Mouse (Mus musculus) heart, embryonic 16.5 days (tissue): ENCODE measurements around the gene Cby1. TPM values are rescaled to one million over a fixed set of nuclear protein-coding genes. Genes with fewer than 3 reads are reported as not detected.
"Not testable (repeated sequence)": the region's sequence is repeated elsewhere in the genome, so short reads cannot be mapped to it uniquely, and the experiment has no call there.

Source experiments
- ATAC-seq: fragments of 200-750 bp; cut with Nextera tagmentation; replicated peaks from 2 replicates; pipeline ENCODE4 v1.8.0; 2017; ENCODE audit warnings: moderate number of reproducible peaks; ENCODE audit not compliant: insufficient read depth, low FRiP score; ENCODE audit errors: extremely low read depth
- H3K27ac ChIP-seq: fragments of 300-500 bp; sonication (generic); 2 replicates; pipeline ENCODE4 v1.5.1; 2014; ENCODE audit warnings: mild to moderate bottlenecking, low read length, control low read depth, moderate library complexity
- H3K27me3 ChIP-seq: fragments of 300-500 bp; sonication (generic); 2 replicates; pipeline ENCODE4 v1.6.1; 2014; ENCODE audit warnings: low read length, mixed read lengths; ENCODE audit not compliant: control insufficient read depth, insufficient read depth
- H3K36me3 ChIP-seq: fragments of 300-500 bp; sonication (generic); 2 replicates; pipeline ENCODE4 v1.6.1; 2014; ENCODE audit not compliant: control insufficient read depth, insufficient read depth
- H3K4me1 ChIP-seq: fragments of 300-500 bp; sonication (generic); 2 replicates; pipeline ENCODE4 v1.6.1; 2014; ENCODE audit warnings: low read length, mixed read lengths; ENCODE audit not compliant: control insufficient read depth, insufficient read depth
- H3K4me2 ChIP-seq: fragments of 300-500 bp; sonication (generic); 2 replicates; pipeline ENCODE4 v1.6.1; 2014; ENCODE audit warnings: low read depth, mild to moderate bottlenecking, control low read depth, low read length
- H3K4me3 ChIP-seq: fragments of 300-500 bp; sonication (generic); 2 replicates; pipeline ENCODE4 v1.5.1; 2014; ENCODE audit warnings: mild to moderate bottlenecking, control low read depth, low read length
- H3K9ac ChIP-seq: fragments of 300-500 bp; sonication (generic); 2 replicates; pipeline ENCODE4 v1.6.1; 2014; ENCODE audit warnings: low read length, control low read depth
- H3K9me3 ChIP-seq: fragments of 300-500 bp; sonication (generic); replicated peaks from 2 replicates; pipeline ENCODE4 v1.6.1; 2016; ENCODE audit warnings: low read length; ENCODE audit not compliant: control insufficient read depth
- WGBS: fragments of 180-500 bp; shearing (Covaris S2); extraction: QIAGEN DNeasy Blood & Tissue Kit; methylation state at CpG from one replicate; pipeline ENCODE4 v1.1.7; 2014; 5-methylcytosine and 5-hydroxymethylcytosine counted together
- polyA plus RNA-seq: library from polyadenylated mRNA; unstranded; fragments of >200 nt; fragmentation: Nextera tagmentation; extraction: Ambion mirVana; gene quantifications from 2 replicates; pipeline ENCODE4 v1.2.1, GENCODE M21; 2015

Cby1 gene
- polyA plus RNA-seq, 1 experiment from 2014 or later: 59.8 TPM

DNA sequence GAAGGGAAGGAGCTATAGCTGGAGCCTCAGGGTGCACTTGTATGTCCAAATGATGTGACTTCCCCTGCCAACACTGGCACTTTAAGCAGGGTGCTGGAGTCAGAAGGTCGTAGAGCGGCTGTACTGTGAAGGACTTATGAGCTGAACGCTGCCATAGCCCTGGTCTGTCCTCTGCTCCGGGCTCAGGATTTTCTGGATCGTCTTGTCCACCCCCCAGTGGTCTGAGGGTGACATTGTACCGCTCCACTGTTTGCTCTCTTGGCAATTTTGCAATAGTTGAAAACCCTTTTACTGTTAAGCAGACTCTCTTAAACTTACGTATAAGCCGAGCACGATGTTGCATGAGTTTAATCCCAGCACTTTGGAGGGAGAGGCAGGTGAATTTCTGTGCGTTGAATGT lies 10.2 kb downstream of the Cby1 start:
- Histone ChIP-seq H3K9me3 (no peaks in the 10 kb centered on the region), H3K4me2 (no peak overlapping the region), H3K4me1 (peaks cover 23% of the 10 kb centered on the region), H3K27me3 (no peaks in the 10 kb centered on the region), H3K9ac (peak overlapping the region; percentile 36; the same call in 1 of the 2 replicates), H3K36me3 (peaks cover 13% of the 10 kb centered on the region), H3K27ac (0 out of 2 replicates have a peak overlapping the region, but pooled peaks have one; percentile 30), H3K4me3 (no peak overlapping the region)
- WGBS: 58% methylated on average over 10 of the region's 10 CpGs
- ATAC-seq: no peak

DNA sequence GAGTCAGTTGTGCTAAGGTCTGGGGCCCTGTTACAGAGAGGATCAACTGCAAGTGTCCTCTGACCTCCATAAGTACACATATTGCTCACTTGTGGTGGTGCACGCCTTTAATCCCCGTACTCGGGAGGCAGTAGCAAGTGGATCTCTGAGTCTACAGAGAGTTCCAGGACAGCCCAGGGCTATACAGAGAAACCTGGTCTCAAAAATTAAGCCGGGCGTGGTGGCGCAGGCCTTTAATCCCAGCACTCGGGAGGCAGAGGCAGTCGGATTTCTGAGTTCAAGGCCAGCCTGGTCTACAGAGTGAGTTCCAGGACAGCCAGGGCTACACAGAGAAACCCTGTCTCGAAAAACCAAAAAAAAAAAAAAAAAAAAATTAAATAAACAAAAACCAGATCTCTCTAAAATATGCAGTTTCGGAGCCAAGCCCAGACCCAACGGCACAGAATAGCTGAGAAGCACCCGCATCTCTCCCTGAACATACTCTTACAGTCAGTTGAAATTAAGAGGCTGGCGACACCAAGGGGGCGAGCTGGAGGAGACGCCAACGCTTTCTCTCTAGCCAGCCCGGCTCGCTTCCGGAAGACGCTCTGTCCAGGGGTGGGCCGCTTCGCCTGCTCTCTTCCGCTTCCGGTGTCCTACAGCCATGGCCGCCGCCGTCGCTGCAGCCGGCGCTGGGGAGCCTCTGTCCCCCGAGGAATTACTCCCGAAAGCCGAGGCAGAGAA lies 11.4 kb downstream of the Cby1 start, which contains the start of gene Tomm22:
Gene Tomm22 (plus strand): TSS at position 613 of the 723 bp plus-strand sequence.
- H3K4me3 ChIP-seq: peak within 1 kb of the TSS; percentile 94
- peak; percentile 94 for ATAC-seq
- no peaks in the 10 kb centered on the region for H3K9me3 ChIP-seq
- H3K27ac ChIP-seq: peak within 1 kb of the TSS; percentile 58
- peaks cover 23% of the 10 kb centered on the region for H3K4me1 ChIP-seq
- H3K9ac ChIP-seq: peak within 1 kb of the TSS; percentile 95
- peaks cover 25% of the 10 kb centered on the region for H3K36me3 ChIP-seq
- WGBS: 17% methylated on average over 32 of the region's 33 CpGs
- no peaks in the 10 kb centered on the region for H3K27me3 ChIP-seq
- H3K4me2 ChIP-seq: peak within 1 kb of the TSS; percentile 71

DNA sequence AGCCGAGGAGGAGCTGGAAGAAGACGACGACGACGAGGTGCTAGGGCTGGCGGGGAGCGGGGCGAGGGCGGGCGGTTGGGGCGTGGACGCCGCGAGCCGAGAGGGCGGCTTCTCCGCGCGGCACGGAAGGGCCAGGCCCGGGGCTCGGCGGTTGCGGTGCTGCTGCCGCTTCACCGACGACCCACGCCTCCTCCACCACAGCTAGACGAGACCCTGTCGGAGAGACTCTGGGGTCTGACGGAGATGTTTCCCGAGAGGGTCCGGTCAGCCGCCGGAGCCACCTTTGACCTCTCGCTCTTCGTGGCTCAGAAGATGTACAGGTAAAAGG lies 11.9 kb downstream of the Cby1 start:
- H3K27me3 ChIP-seq: no peaks in the 10 kb centered on the region
- H3K4me1 ChIP-seq: peaks cover 21% of the 10 kb centered on the region
- peak overlapping the region; percentile 58 for H3K27ac ChIP-seq
- H3K9ac ChIP-seq: peak overlapping the region; percentile 95
- H3K4me2 ChIP-seq: peak overlapping the region; percentile 71
- no peaks in the 10 kb centered on the region for H3K9me3 ChIP-seq
- H3K36me3 ChIP-seq: peaks cover 28% of the 10 kb centered on the region
- ATAC-seq: 0 out of 2 replicates have a peak, but pooled peaks have one; percentile 5
- H3K4me3 ChIP-seq: peak overlapping the region; percentile 94
- under 1% methylated on average over 35 of the region's 37 CpGs for WGBS

DNA sequence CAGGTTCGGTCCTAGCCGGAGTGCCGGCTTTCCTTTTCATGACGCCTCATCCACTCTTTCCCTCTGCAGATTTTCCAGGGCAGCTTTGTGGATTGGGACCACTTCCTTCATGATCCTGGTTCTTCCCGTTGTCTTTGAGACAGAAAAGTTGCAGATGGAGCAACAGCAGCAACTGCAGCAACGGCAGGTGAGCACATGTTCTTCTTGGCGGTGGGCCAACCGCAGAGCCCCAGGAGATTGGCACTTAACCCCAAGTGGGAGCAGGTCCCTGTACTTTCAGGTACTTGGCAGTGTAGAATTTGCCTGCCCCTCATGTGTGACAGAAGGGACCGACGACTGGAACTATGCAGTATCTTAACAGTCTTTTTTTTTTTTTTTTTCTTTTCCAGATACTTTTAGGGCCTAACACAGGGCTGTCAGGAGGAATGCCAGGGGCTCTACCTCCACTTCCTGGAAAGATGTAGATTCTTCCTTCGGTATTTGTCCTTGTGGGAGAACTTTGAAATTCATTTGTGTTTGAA lies 12.9 kb downstream of the Cby1 start:
- H3K9ac ChIP-seq, H3K27me3 ChIP-seq, H3K27ac ChIP-seq, ATAC-seq, H3K9me3 ChIP-seq: not testable (repeated sequence)
- Histone ChIP-seq H3K4me2 (peak overlapping the region; percentile 71), H3K36me3 (peaks cover 36% of the 10 kb centered on the region), H3K4me3 (peak overlapping the region; percentile 94), H3K4me1 (peaks cover 13% of the 10 kb centered on the region)
- 67% methylated on average over 11 of the region's 11 CpGs for WGBS

DNA sequence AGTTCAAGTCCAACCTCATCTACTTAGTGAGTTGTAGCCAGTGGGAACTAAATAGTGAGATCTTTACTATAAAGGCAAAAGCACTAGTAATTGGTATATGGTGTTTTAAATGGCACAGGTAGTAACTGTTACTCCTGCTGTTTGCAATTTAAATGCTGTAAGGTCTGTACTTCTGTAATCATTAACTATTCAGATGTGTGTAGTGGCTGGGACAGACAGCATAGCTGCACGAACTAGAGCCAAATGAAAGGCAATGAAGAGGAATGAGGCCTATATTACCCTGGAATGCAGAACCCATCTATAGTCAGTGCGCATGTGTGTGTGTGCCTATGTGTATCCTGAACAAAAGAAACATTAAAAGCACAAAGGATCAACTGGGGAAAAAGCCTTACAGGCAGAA lies 18.9 kb downstream of the Cby1 start:
- H3K4me1 ChIP-seq: peaks cover 23% of the 10 kb centered on the region
- no peak overlapping the region for H3K27ac ChIP-seq
- peaks cover 32% of the 10 kb centered on the region for H3K36me3 ChIP-seq
- no peaks in the 10 kb centered on the region for H3K27me3 ChIP-seq
- no peak overlapping the region for H3K9ac ChIP-seq
- H3K4me2 ChIP-seq: no peak overlapping the region
- ATAC-seq: no peak
- H3K9me3 ChIP-seq: no peaks in the 10 kb centered on the region
- no peak overlapping the region for H3K4me3 ChIP-seq
- 84% methylated on average over 2 of the region's 2 CpGs for WGBS

DNA sequence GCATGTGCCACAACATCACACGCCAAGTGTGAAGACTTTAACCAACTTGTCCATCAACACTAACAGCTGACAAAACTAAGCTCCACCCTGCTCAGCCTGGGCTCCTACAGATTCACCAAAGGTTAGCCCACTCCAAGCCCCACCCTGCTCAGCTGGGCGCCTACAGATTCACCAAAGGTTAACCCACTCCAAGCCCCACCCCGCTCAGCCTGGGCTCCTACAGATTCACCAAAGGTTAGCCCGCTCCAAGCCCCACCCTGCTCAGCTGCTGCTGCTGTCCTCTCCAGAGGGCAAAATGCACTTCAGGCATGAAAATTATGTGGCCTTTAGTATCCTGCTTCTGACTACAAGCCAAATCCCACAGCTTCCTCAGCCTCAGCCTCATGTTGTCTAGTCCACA lies 23.0 kb downstream of the Cby1 start:
- 67% methylated on average over 4 of the region's 4 CpGs for WGBS
- Histone ChIP-seq H3K27me3 (no peaks in the 10 kb centered on the region), H3K27ac (peak overlapping the region; percentile 96), H3K9ac (peak overlapping the region; percentile 56; the same call in 1 of the 2 replicates), H3K4me3 (no peak overlapping the region; the same call in 1 of the 2 replicates), H3K4me1 (peaks cover 58% of the 10 kb centered on the region), H3K4me2 (peak overlapping the region; percentile 95), H3K36me3 (no peaks in the 10 kb centered on the region), H3K9me3 (no peaks in the 10 kb centered on the region)
- no peak for ATAC-seq

DNA sequence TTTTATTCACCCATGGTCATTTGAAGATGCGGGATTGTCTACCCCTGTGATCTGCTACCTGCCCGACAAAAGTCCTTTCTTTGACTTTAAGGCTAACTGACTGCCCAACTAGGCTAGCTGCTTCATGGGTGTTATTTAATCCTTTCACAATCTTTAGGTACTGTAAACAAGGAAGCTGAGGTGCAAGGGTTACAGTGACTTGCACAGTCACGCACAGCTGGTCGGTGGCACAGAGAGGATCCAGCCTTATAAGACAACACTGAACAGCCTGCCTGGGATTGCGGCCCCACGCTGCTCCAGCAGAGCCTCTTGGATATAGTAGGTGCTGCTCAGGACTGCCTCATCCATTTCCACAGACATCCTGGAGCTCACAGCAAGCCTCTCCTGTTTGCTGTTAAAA lies 24.1 kb downstream of the Cby1 start:
- H3K27me3 ChIP-seq: no peaks in the 10 kb centered on the region
- peaks cover 58% of the 10 kb centered on the region for H3K4me1 ChIP-seq
- H3K9ac ChIP-seq: peak overlapping the region; percentile 56
- 56% methylated on average over 6 of the region's 6 CpGs for WGBS
- H3K9me3 ChIP-seq: no peaks in the 10 kb centered on the region
- H3K36me3 ChIP-seq: no peaks in the 10 kb centered on the region
- H3K4me2 ChIP-seq: peak overlapping the region; percentile 95
- no peak for ATAC-seq
- H3K27ac ChIP-seq: peak overlapping the region; percentile 96
- H3K4me3 ChIP-seq: peak overlapping the region; percentile 32

DNA sequence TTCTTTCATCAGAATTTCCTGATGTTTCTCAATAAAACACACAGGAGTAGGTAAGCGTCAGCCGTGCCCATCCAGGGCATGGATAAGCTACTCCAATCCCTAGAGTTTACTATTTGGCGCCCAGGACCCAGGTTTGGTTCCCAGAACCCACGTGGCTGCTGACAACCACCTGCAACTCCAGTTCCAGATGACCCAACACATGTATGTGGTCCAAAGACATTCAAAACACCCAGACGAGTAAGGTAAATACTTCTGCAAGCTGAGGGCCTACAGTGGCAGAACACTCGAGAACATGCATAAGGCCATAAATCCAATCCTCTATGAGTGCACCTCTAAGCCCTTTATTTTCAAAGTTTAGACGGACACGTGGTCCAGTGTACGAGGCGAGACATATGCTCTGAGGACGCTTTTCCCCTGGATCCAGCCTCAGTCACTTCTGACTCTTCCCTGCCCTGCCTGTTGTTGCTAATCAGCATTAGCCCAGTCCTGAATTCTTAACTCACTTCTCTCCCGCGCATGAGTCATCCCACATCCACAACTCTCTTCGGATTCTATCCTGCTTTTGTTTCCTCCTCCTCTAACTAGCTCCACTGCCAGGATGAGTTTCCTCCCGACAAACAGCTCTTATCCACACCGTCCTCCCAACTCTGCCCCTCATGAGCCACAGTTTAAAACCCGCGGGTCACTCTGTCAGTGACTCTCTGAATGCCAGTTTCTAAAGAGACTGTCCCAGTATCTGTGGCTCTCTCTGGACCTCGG lies 24.9 kb downstream of the Cby1 start:
- peak overlapping the region; percentile 94 for H3K9ac ChIP-seq

DNA sequence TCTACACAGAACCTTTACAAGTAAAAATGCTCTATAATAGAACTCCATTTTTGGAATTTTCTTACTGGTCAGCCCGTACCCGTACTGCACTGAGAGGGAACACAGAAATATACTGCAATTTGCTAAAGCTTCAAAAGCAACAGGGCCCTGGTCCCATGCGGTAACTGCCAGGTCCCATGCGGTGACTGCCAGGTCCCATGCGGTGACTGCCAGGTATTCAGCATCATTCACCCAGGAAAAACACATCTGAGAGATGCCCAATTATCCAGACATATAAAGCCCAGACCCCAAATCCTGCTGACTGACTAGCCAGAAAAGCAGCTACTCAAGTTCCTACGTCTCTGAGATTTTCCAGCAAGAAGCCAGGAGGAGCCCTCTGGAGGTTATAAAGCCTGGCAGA lies 25.6 kb downstream of the Cby1 start:
- Histone ChIP-seq H3K27ac (peak overlapping the region; percentile 96), H3K4me2 (peak overlapping the region; percentile 95), H3K4me3 (peak overlapping the region; percentile 73), H3K27me3 (no peaks in the 10 kb centered on the region), H3K36me3 (no peaks in the 10 kb centered on the region), H3K9me3 (no peaks in the 10 kb centered on the region), H3K9ac (peak overlapping the region; percentile 94), H3K4me1 (peaks cover 64% of the 10 kb centered on the region)
- no peak for ATAC-seq
- WGBS: 64% methylated on average over 6 of the region's 6 CpGs

More for the DNA sequence above, 24.9 kb downstream of the Cby1 start:
- Histone ChIP-seq H3K4me2 (peak overlapping the region; percentile 95), H3K36me3 (no peaks in the 10 kb centered on the region), H3K27me3 (no peaks in the 10 kb centered on the region), H3K4me1 (peaks cover 62% of the 10 kb centered on the region), H3K4me3 (peak overlapping the region; percentile 73), H3K9me3 (no peaks in the 10 kb centered on the region), H3K27ac (peak overlapping the region; percentile 96)
- WGBS: 39% methylated on average over 19 of the region's 19 CpGs
- ATAC-seq: no peak
